Comparison of ENCODE assay signal across 13 mouse cellular contexts in genomic region chr4:85196201-85196600, GRCm38 (mm10). TPM values are rescaled to one million over a fixed set of nuclear protein-coding genes. Genes with fewer than 3 reads are reported as not detected.
DNase-seq lines count a peak whose midpoint lies in the region; ATAC-seq and TF ChIP-seq lines count a peak whose summit lies in the region.
"Had no signal": no experiment of that assay in that cellular context is flagged by ENCODE, and none has a peak within 500 bp of the region (broad histone marks: within the 10 kb centered on the region; RNA-seq: fewer than 3 reads in every experiment).

No protein-coding gene starts in this region.

- no peak for TF ChIP-seq CTCF in heart, adult 2 months (IDR thresholded peaks at IDR 0.05)

- WGBS in heart, adult 2 months, result 25% methylated on average over 4 of the region's 4 CpGs
- 60% methylated on average over 4 of the region's 4 CpGs for WGBS in heart, embryonic 12.5 days

- intact Hi-C loops in heart, adult 2 months (cut with DNase I), result no loop called here
- intact Hi-C loops in left cerebral cortex, postnatal 14 days (cut with DNase I), result no loop called here

- no peak overlapping the region for H3K4me2 ChIP-seq in heart, embryonic 12.5 days
- H3K4me2 ChIP-seq: liver, embryonic 15.5 days had no signal

- H3K27ac ChIP-seq in heart, adult 2 months, result no peak overlapping the region
- H3K27ac ChIP-seq in heart, embryonic 12.5 days (ENCODE audit: poor library complexity, severe bottlenecking), result no peak overlapping the region
- H3K27ac ChIP-seq: liver, embryonic 15.5 days had no signal

- peak; percentile 14 to 28 for DNase-seq in heart, adult 2 months
- DNase-seq in NIH3T3 (ENCODE audit: low read depth), result peak; percentile 9
- DNase-seq in brain, adult 2 months (ENCODE audit: low read depth, low spot score), result peak; percentile 76
- DNase-seq in left cerebral cortex, postnatal 14 days (ENCODE audit: low spot score in 2 of 2), result peak; percentile 64 to 68
- DNase-seq in Muller cell, postnatal 12 days (ENCODE audit: inconsistent ontology term), result no peak
- DNase-seq: embryo, embryonic 11 days; forebrain, postnatal 0 days; kidney, adult 18-20 months had no signal

- TF ChIP-seq EP300 in heart, adult 2 months (IDR thresholded peaks at IDR 0.05; ENCODE audit: insufficient read depth, low read depth, low read length), result no peak

- H3K4me1 ChIP-seq in heart, adult 2 months (ENCODE audit: control insufficient read depth, insufficient read depth, low read length), result no peaks in the 10 kb centered on the region
- no peaks in the 10 kb centered on the region for H3K4me1 ChIP-seq in heart, embryonic 12.5 days (replicated peaks)
- H3K4me1 ChIP-seq: liver, embryonic 15.5 days had no signal

- H3K36me3 ChIP-seq in heart, adult 2 months (ENCODE audit: control insufficient read depth, insufficient read depth, low read length), result no peaks in the 10 kb centered on the region
- H3K36me3 ChIP-seq in heart, embryonic 12.5 days, result no peaks in the 10 kb centered on the region
- H3K36me3 ChIP-seq: liver, embryonic 15.5 days had no signal

- H3K9me3 ChIP-seq in heart, embryonic 12.5 days (replicated peaks), result no peaks in the 10 kb centered on the region
- H3K9me3 ChIP-seq: liver, embryonic 15.5 days had no signal

- no peak for TF ChIP-seq POLR2A in heart, adult 2 months (IDR thresholded peaks at IDR 0.05; ENCODE audit: insufficient read depth, low read depth, low read length)

- no peak overlapping the region for H3K4me3 ChIP-seq in heart, adult 2 months
- no peak overlapping the region for H3K4me3 ChIP-seq in heart, embryonic 12.5 days
- H3K4me3 ChIP-seq: liver, embryonic 15.5 days had no signal

- no peak for ATAC-seq in heart, embryonic 12.5 days (ENCODE audit: insufficient number of reproducible peaks, low FRiP score)
- ATAC-seq in granulocyte monocyte progenitor cell, adult 5-6 weeks (replicated peaks; ENCODE audit: poor library complexity, severe bottlenecking), result no peak
- ATAC-seq: forebrain, postnatal 0 days had no signal

- H3K27me3 ChIP-seq in heart, adult 2 months (ENCODE audit: control insufficient read depth, insufficient read depth, low read length), result no peaks in the 10 kb centered on the region
- peaks cover 4% of the 10 kb centered on the region; the same call in 1 of the 2 replicates for H3K27me3 ChIP-seq in heart, embryonic 12.5 days (replicated peaks)
- H3K27me3 ChIP-seq: liver, embryonic 15.5 days had no signal

- no peaks in the 10 kb centered on the region for H3K79me2 ChIP-seq in heart, adult 2 months (replicated peaks; ENCODE audit: control insufficient read depth, insufficient read depth, low read length)

- no peak overlapping the region for H3K9ac ChIP-seq in heart, adult 2 months (ENCODE audit: low read depth, low read length)
- no peak overlapping the region for H3K9ac ChIP-seq in heart, embryonic 12.5 days
- H3K9ac ChIP-seq: forebrain, postnatal 0 days; liver, embryonic 15.5 days had no signal

RNA-seq across cellular contexts. Expression of gene Sh3gl2, which starts 8.7 kb away (rescaled TPM):
- total RNA-seq in heart, adult 2 months (2021), result 1 to 10 TPM; 5.4 to 6.7 TPM
- 0.62 and 0.85 TPM in 2 replicates for polyA plus RNA-seq in heart, adult 2 months (2012; rRNA removed)
- 0.31 and 0.65 TPM in 2 replicates for polyA plus RNA-seq in heart, embryonic 12.5 days (2016; fragmentation: Nextera tagmentation; extraction: Ambion mirVana)
- total RNA-seq in left cerebral cortex, postnatal 14 days (2021), result 100 to 1,000 TPM; 294 to 299 TPM
- total RNA-seq in granulocyte monocyte progenitor cell, adult 5-6 weeks (2014; fragmentation: Nextera tagmentation), result not detected in 2 replicates
- total RNA-seq in granulocyte monocyte progenitor cell, adult 5-6 weeks (2017), result not detected in 2 replicates
- total RNA-seq: hematopoietic stem cell, adult 5-6 weeks; neutrophil, adult 5-6 weeks had no signal
- polyA plus RNA-seq: liver, embryonic 15.5 days had no signal

Comparison
In these comparisons a context has a peak if more than half of its experiments do, and no peak if none do; other contexts are left out.
1. RNA of gene Sh3gl2, which starts 8.7 kb away (total RNA-seq): 294 to 299 TPM in left cerebral cortex, postnatal 14 days; 5.4 to 6.7 TPM in heart, adult 2 months and not detected in granulocyte monocyte progenitor cell, adult 5-6 weeks; every median in the first group is over 10 times any median in the second.